Mouse (Mus musculus) left cerebral cortex, adult 11 months (tissue): Measurements from ENCODE around the gene Gm15217.

ENCODE experiments used
- DNase-seq: peaks from one replicate; pipeline ENCODE4 v3.0.0; 2022; ENCODE audit warnings: low spot score

Gm15217 gene

DNA sequence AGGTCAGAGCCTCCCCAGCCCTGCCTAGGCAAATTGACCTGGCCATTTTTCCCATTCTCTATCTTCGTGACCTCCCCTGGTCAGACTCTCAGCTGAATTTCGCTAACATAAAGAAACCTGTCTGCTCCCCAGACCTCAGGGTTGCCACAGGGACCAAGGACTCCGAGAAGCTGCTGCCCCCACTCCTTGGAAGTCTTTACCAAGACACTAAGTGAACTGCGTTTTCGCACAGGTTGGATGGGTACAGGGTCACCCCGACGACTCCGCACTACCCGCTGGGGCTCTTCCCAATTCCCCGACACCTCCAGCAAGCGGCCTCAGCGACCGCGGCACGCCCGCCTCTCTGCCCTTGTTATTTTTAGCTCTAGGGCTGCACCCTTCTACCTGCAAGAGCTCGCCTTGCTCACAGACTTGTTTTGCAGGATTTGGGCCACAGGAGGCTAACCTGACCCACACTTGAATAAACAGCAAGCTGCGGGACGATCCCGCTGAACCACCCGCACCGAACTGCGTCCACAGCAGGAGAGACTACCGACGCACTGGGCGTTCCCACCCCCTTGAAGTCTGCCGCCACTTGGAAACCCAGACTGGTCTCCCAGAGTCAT is 19.0 kb downstream of the Gm15217 start:
- DNase-seq: no peak

- no peak for DNase-seq
Observed at GRCm38 (mm10) chr14:46399925-46400324, 20.7 kb downstream of the Gm15217 start.

- no peak for DNase-seq
Observed at GRCm38 (mm10) chr14:46408319-46408718, 29.1 kb downstream of the Gm15217 start.

- DNase-seq: no peak
Observed at GRCm38 (mm10) chr14:46409016-46409415, 29.8 kb downstream of the Gm15217 start.

DNA sequence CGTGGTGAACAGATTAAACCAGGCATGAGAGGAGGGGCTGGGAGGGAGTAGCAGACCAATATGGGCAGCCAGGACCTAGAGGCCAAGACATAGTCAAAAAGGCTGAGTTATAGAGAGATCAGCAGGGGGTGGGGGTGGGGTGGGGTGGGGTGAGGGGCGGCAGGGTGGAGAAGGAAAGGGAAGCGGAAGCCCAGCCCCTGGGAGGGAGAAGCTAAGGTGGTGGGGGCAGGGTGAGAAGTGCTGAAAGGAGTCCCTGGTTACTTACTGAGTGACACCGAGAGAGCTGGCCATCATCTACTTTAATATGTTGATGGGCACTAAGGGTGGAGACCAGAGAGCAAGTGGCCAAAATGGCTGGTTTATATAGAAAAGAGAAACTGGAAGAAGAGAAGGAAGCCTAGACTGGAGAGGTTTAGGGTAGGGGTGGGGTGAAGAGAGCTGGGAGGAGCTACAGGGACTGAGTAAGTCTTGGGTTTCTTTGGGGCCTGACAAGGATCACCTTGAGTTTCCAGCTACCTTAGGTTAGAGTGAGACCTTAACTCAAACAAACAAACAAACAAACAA is 31.4 kb downstream of the Gm15217 start:
- no peak for DNase-seq

GRCm38 (mm10) chr14:46412497-46413000 is 33.3 kb downstream of the Gm15217 start:
- DNase-seq: no peak

DNA sequence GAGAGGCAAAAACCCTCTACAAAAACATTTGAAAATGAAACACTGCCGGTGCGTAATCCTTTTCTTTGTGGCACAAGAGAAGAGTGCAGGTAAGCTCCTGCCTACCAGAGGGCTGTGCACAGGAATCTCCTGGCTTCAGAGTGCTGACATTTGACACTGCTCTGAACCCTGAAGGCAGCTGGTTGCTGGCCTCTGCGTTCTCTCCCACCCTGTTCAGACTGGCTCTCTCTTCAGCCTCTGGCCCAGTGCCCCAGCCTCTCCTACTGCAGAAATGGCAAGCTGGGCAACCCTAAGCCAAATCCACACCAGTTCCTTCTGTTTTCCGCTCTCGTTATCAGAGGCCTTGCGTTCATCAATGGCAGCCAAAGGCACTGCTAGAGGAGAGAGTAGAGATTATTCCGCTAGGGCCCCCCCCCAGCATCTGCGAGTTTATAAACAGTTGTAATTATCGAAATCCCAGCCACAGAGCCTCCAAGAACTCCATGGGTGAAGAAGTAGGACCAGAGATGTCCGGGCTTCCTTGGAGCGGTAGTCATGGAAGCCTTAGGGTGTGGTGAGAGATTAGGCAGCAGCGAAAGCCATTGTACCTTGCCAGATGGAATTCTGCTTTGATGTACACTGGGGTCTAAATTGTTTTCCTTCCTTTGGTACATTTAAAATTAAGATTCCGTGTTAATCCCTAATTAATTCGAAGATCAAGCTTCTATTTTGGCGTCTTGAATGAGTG is 39.3 kb downstream of the Gm15217 start:
- no peak for DNase-seq

GRCm38 (mm10) chr14:46419269-46419668 is 40.1 kb downstream of the Gm15217 start:
- no peak for DNase-seq

DNA sequence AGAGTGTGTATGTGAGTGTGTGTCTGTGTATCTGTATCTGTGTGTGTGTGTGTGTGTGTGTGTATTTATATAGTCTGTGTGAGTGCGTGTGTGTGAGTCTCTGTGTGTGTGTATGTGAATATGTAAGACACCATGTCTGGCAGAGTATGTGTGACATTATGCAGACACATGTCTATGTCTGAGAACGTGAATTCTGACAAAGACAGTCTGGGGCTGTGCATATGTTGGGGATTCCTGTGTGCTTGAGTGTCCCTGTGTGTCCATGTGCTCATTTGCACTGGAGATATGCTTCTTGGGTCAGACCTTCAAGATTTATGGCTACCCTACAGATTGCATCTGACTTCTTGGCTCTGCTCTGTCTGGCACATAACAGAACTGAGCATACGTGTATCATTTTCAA is 42.6 kb downstream of the Gm15217 start:
- no peak for DNase-seq

- no peak for DNase-seq
Observed at GRCm38 (mm10) chr14:46427251-46427650, 48.0 kb downstream of the Gm15217 start.

DNA sequence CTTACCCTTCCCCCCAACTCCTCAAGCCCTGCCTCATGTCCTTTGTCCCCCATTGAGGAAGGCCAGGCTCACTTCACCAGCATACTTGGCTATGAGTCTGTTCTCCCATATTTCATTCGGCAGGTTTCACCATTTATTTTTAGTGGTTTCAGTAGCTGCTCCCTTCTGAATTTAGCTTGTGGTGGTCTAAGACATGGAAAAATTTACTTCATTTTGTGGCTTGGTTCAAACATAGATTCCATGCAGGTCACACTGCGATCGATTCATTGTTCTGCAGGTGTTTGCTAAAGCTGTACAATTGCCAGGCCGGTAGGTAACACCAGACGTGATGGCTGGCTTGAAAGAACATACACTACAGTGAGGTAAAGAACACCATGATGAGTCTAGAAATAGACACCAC is 51.0 kb downstream of the Gm15217 start:
- no peak for DNase-seq
